Mouse (Mus musculus) cerebellum, adult 2 months (tissue): Measurements from ENCODE around the gene Sertad4.

Experiments
- CTCF ChIP-seq: fragments of 200-500 bp; IDR thresholded peaks from 2 replicates; pipeline ENCODE4 v1.5.1; 2011; ENCODE audit warnings: low read depth, mild to moderate bottlenecking, control low read depth, low read length, moderate library complexity, borderline replicate concordance; ENCODE audit not compliant: insufficient read depth
- POLR2A ChIP-seq: fragments of 200-500 bp; IDR thresholded peaks from 2 replicates; pipeline ENCODE4 v1.6.1; 2011; ENCODE audit warnings: low read length, control low read depth, borderline replicate concordance; ENCODE audit not compliant: insufficient read depth

GRCm38 (mm10) chr1:192847254-192847653 is 8.3 kb downstream of the Sertad4 start:
- TF ChIP-seq CTCF (no peak), POLR2A (no peak)
